Comparison of ENCODE assay signal across 28 mouse cellular contexts in the genomic region with DNA sequence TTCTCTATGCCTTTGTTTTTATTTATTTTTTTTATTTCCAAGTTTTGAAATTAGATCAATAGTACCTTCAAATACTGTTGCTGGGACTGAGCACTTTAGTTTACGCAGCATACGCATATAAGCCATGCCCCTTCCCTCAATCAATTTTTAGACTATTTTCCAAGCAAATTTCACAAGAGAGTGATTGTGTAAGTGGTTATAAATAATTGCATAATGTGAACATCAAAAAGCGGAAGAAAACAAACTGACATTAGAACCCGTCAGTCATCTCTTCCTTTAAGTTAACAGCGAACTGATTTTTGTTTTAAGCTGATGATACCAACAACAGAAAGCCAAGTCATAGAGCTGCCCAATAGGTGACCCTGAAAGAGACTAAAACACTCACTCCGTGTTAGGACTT. TPM values are rescaled to one million over a fixed set of nuclear protein-coding genes. Genes with fewer than 3 reads are reported as not detected.
DNase-seq lines count a peak whose midpoint lies in the region; ATAC-seq and TF ChIP-seq lines count a peak whose summit lies in the region.
"Had no signal": no experiment of that assay in that cellular context is flagged by ENCODE, and none has a peak within 500 bp of the region (broad histone marks: within the 10 kb centered on the region; RNA-seq: fewer than 3 reads in every experiment).

No protein-coding gene starts in this region.

- TF ChIP-seq POLR2A in bone marrow macrophage, adult 2 months (IDR thresholded peaks at IDR 0.05; ENCODE audit: borderline replicate concordance, low read depth, low read length) = no peak

- no peak for TF ChIP-seq EP300 in lung, postnatal 0 days (IDR thresholded peaks at IDR 0.05)

- H3K9me3 ChIP-seq in lung, postnatal 0 days (ENCODE audit: low read length) = no peaks in the 10 kb centered on the region
- H3K9me3 ChIP-seq: embryonic facial prominence, embryonic 15.5 days; forebrain, embryonic 10.5 days; G1E; hindbrain, embryonic 13.5 days had no signal

- no peak for ATAC-seq in lung, postnatal 0 days
- ATAC-seq in hematopoietic stem cell, adult 5-6 weeks (replicated peaks in 1 of 2; ENCODE audit: insufficient read depth in 1 of 2, low FRiP score in 2 of 2, low TSS enrichment in 1 of 2, low read depth in 1 of 2, poor library complexity in 2 of 2, severe bottlenecking in 2 of 2) = peak; percentile 9 to 37; a peak in 2 of 4 replicates
- ATAC-seq in monocyte, adult 5-6 weeks (replicated peaks; ENCODE audit: insufficient number of reproducible peaks, low FRiP score, low TSS enrichment, poor library complexity, severe bottlenecking) = peak; percentile 56
- ATAC-seq: activated CD4-positive, CD25-positive, alpha-beta regulatory T cell, adult 4 months; CD4-positive, CD25-positive, alpha-beta regulatory T cell, adult 4 months; forebrain, embryonic 14.5 days had no signal

- no peak overlapping the region for H3K9ac ChIP-seq in lung, postnatal 0 days (replicated peaks; ENCODE audit: low read depth)
- H3K9ac ChIP-seq: embryonic facial prominence, embryonic 15.5 days; hindbrain, embryonic 13.5 days had no signal

- peak; percentile 19 for DNase-seq in lung, postnatal 0 days (ENCODE audit: low spot score)
- no peak for DNase-seq in lung, adult 18-20 months
- no peak for DNase-seq in left cerebral cortex, postnatal 25 days (ENCODE audit: low spot score in 2 of 2)
- DNase-seq in left cerebral cortex, postnatal 4 days = no peak
- DNase-seq in kidney, adult 9 months = no peak
- DNase-seq: adrenal gland, postnatal 14 days; B cell, adult 2 months; cerebellum, adult 2 months; cerebellum, postnatal 10 days; embryo, embryonic 11 days; gastrocnemius, adult 2 months; gastrocnemius, postnatal 25 days; heart, postnatal 10 days; heart, postnatal 4 days had no signal

- no peak overlapping the region for H3K4me2 ChIP-seq in lung, postnatal 0 days (replicated peaks; ENCODE audit: low read depth, low read length)
- H3K4me2 ChIP-seq: embryonic facial prominence, embryonic 15.5 days; hindbrain, embryonic 13.5 days had no signal

- 70% methylated on average over 6 of the region's 6 CpGs for WGBS in lung, postnatal 0 days

- no peaks in the 10 kb centered on the region for H3K4me1 ChIP-seq in lung, postnatal 0 days (ENCODE audit: insufficient read depth, low read depth, low read length)
- peaks cover 23% of the 10 kb centered on the region for H3K4me1 ChIP-seq in bone marrow macrophage, adult 2 months (ENCODE audit: control insufficient read depth, insufficient read depth, low read length)
- H3K4me1 ChIP-seq: embryonic facial prominence, embryonic 15.5 days; forebrain, embryonic 10.5 days; hindbrain, embryonic 13.5 days had no signal

- no peak for TF ChIP-seq CTCF in lung, postnatal 0 days (IDR thresholded peaks at IDR 0.05)
- TF ChIP-seq CTCF in bone marrow macrophage, adult 2 months (IDR thresholded peaks at IDR 0.05; ENCODE audit: low read depth, low read length) = no peak

- no peaks in the 10 kb centered on the region for H3K27me3 ChIP-seq in lung, postnatal 0 days (replicated peaks; ENCODE audit: insufficient read depth, low read length)
- H3K27me3 ChIP-seq: embryonic facial prominence, embryonic 15.5 days; hindbrain, embryonic 13.5 days had no signal

- no peaks in the 10 kb centered on the region for H3K36me3 ChIP-seq in lung, postnatal 0 days (ENCODE audit: insufficient read depth, low read length)
- H3K36me3 ChIP-seq: embryonic facial prominence, embryonic 15.5 days; forebrain, embryonic 10.5 days; G1E; hindbrain, embryonic 13.5 days had no signal

- no peak overlapping the region for H3K4me3 ChIP-seq in lung, postnatal 0 days (ENCODE audit: low read depth, low read length)
- H3K4me3 ChIP-seq in bone marrow macrophage, adult 2 months (ENCODE audit: insufficient read depth, low read length) = peak overlapping the region; percentile 20; the same call in 1 of the 2 replicates
- H3K4me3 ChIP-seq: embryonic facial prominence, embryonic 15.5 days; erythroblast, embryonic 14.5 days; forebrain, embryonic 10.5 days; gastrocnemius, adult 2 months; hindbrain, embryonic 13.5 days had no signal

- H3K27ac ChIP-seq in lung, postnatal 0 days (ENCODE audit: low read length) = no peak overlapping the region
- peak overlapping the region; percentile 82 for H3K27ac ChIP-seq in bone marrow macrophage, adult 2 months (ENCODE audit: insufficient read depth, low read depth, low read length)
- H3K27ac ChIP-seq: embryonic facial prominence, embryonic 15.5 days; forebrain, embryonic 10.5 days; gastrocnemius, adult 2 months; hindbrain, embryonic 13.5 days had no signal

- intact Hi-C loops in left cerebral cortex, postnatal 25 days (cut with DNase I) = no loop called here
- intact Hi-C loops in left cerebral cortex, postnatal 4 days (cut with DNase I) = no loop called here

RNA-seq across cellular contexts. Expression of a gene that starts 19.6 kb away (rescaled TPM):
- polyA plus RNA-seq in lung, postnatal 0 days (2015; fragmentation: Nextera tagmentation; extraction: Ambion mirVana) = 111 and 132 TPM in 2 replicates
- polyA plus RNA-seq in bone marrow macrophage, adult 2 months (2012; ENCODE audit: insufficient read depth, insufficient read length, missing spikeins) = 0.46 and 0.69 TPM in 2 replicates
- total RNA-seq in hematopoietic stem cell, adult 5-6 weeks (2017) = 9.8 and 12.4 TPM in 2 replicates
- total RNA-seq in monocyte, adult 5-6 weeks (2017) = 1.1 to 2.3 TPM in 2 of 3 replicates, not detected in the other
- under 1 TPM; 0.66 to 0.85 TPM for total RNA-seq in left cerebral cortex, postnatal 25 days (2021)
- total RNA-seq in left cerebral cortex, postnatal 4 days (2021) = 1 to 10 TPM; 1.3 to 2.1 TPM
- polyA plus RNA-seq: activated CD4-positive, CD25-positive, alpha-beta regulatory T cell, adult 4 months; CD4-positive, CD25-positive, alpha-beta regulatory T cell, adult 4 months; erythroblast, embryonic 14.5 days; G1E had no signal

RNA-seq across cellular contexts. Expression of a gene that starts 35.6 kb away (rescaled TPM):
- polyA plus RNA-seq in lung, postnatal 0 days (2015; fragmentation: Nextera tagmentation; extraction: Ambion mirVana) = 2.7 and 4.3 TPM in 2 replicates
- not detected in 2 replicates for polyA plus RNA-seq in bone marrow macrophage, adult 2 months (2012; ENCODE audit: insufficient read depth, insufficient read length, missing spikeins)
- 0.55 and 6.5 TPM in 2 replicates for total RNA-seq in hematopoietic stem cell, adult 5-6 weeks (2017)
- total RNA-seq in monocyte, adult 5-6 weeks (2017) = 8.4 to 15.7 TPM (median 11.1 TPM) in 3 replicates
- total RNA-seq in left cerebral cortex, postnatal 25 days (2021) = not detected
- not detected for total RNA-seq in left cerebral cortex, postnatal 4 days (2021)
- total RNA-seq: adrenal gland, postnatal 14 days; gastrocnemius, adult 2 months; gastrocnemius, postnatal 25 days had no signal
- polyA plus RNA-seq: cerebellum, adult 2 months; embryonic facial prominence, embryonic 15.5 days; erythroblast, embryonic 14.5 days; forebrain, embryonic 10.5 days; forebrain, embryonic 14.5 days; G1E; hindbrain, embryonic 13.5 days had no signal

RNA-seq across cellular contexts. Expression of a gene that starts 41.0 kb away (rescaled TPM):
- not detected in 2 replicates for polyA plus RNA-seq in lung, postnatal 0 days (2015; fragmentation: Nextera tagmentation; extraction: Ambion mirVana)
- polyA plus RNA-seq in bone marrow macrophage, adult 2 months (2012; ENCODE audit: insufficient read depth, insufficient read length, missing spikeins) = not detected in 2 replicates
- not detected in 2 replicates for total RNA-seq in hematopoietic stem cell, adult 5-6 weeks (2017)
- total RNA-seq in monocyte, adult 5-6 weeks (2017) = 1.9 TPM in 1 of 3 replicates, not detected in the others
- not detected for total RNA-seq in left cerebral cortex, postnatal 25 days (2021)
- not detected for total RNA-seq in left cerebral cortex, postnatal 4 days (2021)
- total RNA-seq: adrenal gland, adult 18-20 months; adrenal gland, postnatal 14 days; gastrocnemius, adult 2 months; gastrocnemius, postnatal 25 days; heart, postnatal 10 days; heart, postnatal 4 days had no signal
- polyA plus RNA-seq: activated CD4-positive, CD25-positive, alpha-beta regulatory T cell, adult 4 months; CD4-positive, CD25-positive, alpha-beta regulatory T cell, adult 4 months; cerebellum, adult 2 months; embryonic facial prominence, embryonic 11.5 days; embryonic facial prominence, embryonic 15.5 days; erythroblast, embryonic 14.5 days; forebrain, embryonic 10.5 days; forebrain, embryonic 14.5 days; G1E; heart, embryonic 14.5 days; hindbrain, embryonic 13.5 days had no signal
